Mouse (Mus musculus) left cerebral cortex, postnatal 36 days (tissue): Measurements from ENCODE around the gene Zbtb44. TPM values are rescaled to one million over a fixed set of nuclear protein-coding genes. Genes with fewer than 3 reads are reported as not detected.
A peak's percentile ranks its signal among the peaks of the same experiment; 100 is the strongest.
"Not testable (repeated sequence)": the region's sequence is repeated elsewhere in the genome, so short reads cannot be mapped to it uniquely, and the experiment has no call there.

Experiments
- DNase-seq, 2 experiments: peaks; one replicate each; pipeline ENCODE4 v3.0.0; 2021 to 2022; ENCODE audit warnings: low spot score in 2 of 2, mixed read lengths in 1 of 2
- intact Hi-C: fragments of 180-260 bp; cut with DNase I; formaldehyde crosslinking; loops from one replicate; pipeline ENCODE4 v1.15.1; 2025
- total RNA-seq, 2 experiments: library from RNA; stranded (reverse); gene quantifications; 2 replicates each; pipeline ENCODE4 v1.2.3; 2021

The Zbtb44 gene
- total RNA-seq, 2 experiments from 2014 or later, result 37.2 to 43.6 TPM

DNA sequence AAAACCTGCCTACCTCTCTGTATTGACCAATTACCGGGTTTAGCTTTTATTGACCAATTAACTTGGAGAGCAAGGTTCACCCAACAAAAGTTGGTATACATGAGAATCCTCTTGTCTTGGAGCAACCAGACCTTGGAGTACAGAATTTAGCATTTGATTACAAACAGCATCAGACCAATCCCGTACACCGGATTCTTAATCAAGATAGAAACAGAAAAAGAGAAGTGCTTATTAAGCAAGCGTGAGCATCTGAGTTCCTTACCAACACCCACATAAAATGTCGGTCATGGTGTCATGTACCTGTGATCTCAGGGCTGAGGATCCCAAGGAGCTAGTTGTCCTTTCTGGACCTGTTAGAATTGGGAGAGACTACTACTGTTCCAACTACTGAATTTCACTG is 19.8 kb downstream of the Zbtb44 start:
- intact Hi-C loops, result no loop called here
- DNase-seq, result no peak

DNA sequence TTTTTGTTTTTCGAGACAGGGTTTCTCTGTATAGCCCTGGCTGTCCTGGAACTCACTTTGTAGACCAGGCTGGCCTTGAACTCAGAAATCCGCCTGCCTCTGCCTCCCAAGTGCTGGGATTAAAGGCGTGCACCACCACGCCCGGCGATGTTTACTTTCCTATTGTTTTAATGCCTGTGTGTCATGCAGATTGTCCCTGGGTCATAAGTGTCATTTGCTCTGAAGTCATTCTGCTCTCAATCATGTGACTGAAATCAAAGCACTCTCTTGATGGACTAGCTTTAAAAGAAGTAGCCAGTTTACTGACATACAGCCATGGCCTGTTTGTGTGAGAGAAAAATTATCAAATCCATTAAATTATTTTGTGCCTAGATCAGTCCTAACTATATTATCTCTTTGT is 21.1 kb downstream of the Zbtb44 start:
- intact Hi-C loops, result not testable (repeated sequence)

DNA sequence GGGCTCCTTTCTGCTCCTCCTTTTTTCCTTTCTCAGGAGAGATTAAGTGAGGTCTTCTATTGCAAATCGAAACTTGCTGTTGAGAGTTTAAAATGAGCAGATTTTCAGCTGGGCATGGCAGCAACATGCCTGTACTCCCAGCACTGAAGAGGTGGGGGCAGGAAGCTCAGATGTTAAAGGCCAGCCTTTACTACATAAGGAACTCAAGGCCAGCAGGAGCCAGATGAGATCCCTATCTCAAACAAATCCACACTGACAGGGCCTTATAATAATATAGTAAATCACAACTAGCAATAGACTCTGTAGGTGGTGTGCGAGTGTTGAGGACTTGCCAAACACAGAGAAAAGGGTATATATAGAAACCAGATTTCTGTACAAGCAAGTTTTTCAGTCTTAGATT is 28.3 kb downstream of the Zbtb44 start:
- DNase-seq, result no peak
- intact Hi-C loops, result no loop called here

More for the DNA sequence above, 21.1 kb downstream of the Zbtb44 start:
- DNase-seq, result not testable (repeated sequence)

DNA sequence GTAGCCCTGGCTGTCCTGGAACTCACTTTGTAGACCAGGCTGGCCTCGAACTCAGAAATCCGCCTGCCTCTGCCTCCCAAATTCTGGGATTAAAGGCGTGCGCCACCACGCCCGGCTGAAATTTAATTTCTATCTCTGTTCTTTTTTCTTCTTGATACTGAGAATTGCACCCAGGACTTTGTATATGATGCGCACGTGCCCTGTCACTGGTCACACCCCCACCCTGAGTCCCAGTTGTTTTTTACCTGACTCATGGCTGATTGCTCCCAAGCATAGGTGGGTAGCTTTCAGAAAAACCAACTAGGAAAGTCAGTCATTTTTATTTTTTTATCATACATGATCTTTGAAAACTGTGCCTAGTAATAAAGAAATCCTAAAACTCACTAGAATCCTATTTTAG is 40.3 kb downstream of the Zbtb44 start:
- intact Hi-C loops, result no loop called here
- DNase-seq, result no peak

DNA sequence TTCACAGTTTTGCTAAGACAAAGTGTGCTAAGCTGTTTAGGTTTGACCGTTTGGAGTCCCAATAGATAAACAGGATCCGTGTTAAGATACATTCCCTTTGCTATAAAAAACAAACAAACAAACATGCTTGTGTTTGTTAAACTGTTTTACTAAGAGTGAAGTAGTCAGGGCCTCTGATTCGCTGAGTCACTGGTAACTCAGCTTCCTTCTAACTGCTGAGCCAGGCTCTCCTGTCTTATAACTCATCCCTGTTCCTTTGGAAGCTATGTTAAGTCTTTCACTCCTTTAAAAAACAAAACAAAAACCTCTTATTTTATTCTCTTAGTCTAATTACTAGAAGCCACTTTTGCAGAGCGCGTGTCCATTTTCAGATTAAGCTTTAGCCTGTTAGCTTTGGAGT is 41.8 kb downstream of the Zbtb44 start:
- intact Hi-C loops, result no loop called here
- no peak for DNase-seq

DNA sequence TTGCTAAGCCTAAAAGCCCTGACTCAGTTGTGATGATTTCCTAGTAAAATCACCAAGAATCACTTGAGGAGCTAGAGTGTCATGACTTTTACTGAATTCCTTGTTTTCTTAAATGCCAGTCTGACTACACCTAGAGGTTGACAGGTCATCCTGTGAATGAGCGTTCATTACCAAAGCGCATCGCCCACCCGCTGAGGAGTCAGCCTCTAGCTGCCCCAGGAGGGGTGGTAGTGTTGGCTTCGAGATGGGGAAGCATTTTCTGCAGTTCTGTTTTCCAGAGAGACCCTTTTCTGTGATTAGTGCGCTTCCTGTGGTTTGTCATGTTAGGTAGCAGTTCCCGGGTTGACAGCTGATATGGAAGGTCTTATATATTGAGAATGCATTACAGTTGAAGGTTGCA is 43.4 kb downstream of the Zbtb44 start:
- intact Hi-C loops, result no loop called here
- DNase-seq, result no peak

DNA sequence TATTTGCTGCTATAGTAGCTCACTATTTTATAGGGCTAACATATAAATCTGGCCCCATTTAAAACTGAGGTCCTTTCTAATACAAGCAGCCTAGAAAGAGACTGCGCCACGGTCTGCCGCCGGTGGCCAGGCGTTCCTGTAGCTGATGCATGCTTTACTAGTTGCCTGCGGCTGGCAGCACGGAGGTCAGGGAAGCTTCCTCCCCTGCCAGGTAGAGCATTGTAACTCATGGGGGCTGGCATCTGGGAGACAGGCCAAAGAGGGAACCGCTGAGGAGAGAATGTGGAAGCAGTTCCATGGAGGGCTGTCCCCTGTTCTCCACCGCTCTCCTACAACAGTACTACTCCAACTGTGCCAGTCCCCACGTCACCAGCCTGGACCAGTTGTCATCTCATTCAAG is 44.4 kb downstream of the Zbtb44 start:
- intact Hi-C loops, result no loop called here
- DNase-seq, result no peak

DNA sequence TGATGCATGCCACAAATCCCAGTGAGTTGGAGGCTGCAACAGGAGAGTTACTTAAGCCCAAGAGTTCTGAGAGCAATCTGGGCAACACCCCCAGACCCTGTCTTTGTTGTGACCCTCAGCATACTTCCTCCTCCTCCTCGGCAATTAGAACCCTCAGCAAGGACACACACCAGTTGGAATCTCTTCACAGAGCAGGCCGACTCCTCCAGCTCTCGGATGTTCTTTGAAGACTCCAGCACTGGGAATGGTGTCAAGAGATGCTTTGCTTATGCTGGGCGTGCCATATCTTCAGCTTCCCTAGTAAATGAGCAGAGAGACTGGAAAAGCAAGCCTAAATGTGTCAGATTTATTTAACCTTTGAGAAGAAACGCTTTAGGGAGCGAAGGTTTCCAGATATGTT is 50.3 kb downstream of the Zbtb44 start:
- no peak for DNase-seq
- intact Hi-C loops, result no loop called here

DNA sequence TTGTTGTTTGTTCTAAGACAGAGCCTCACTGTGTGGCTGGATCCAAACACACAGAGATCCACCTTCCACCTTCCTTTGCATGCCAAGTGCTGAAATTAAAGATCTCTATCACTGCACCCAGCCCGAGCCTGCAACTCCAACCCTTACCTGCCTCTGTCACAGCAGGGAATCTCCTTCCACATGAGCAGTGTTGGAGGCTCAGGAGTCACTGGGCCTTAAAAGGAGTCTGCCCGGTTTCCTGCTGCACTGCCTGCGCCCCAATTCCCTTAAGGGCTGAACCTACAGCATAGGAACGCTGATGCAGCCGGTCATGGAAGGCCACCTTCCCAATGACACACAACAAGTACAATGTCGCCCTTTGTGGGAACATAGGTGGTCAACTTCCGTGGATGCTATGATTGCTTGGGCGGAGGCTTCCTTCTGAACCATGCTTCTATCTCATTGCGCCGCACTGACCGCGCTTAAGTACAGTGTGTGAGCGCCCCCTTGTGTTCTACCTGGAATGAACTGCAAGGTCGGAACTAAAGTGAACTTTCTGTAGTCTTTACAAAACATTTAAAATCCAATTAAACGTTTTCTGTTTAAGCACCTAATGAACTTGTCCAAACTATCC is 51.7 kb downstream of the Zbtb44 start:
- intact Hi-C loops, result loop anchor here (2.0 kb wide), 1 partner anchor 139 kb away; the partner anchor contains the start of gene Adamts8
- peak; percentile 71 to 76 for DNase-seq

DNA sequence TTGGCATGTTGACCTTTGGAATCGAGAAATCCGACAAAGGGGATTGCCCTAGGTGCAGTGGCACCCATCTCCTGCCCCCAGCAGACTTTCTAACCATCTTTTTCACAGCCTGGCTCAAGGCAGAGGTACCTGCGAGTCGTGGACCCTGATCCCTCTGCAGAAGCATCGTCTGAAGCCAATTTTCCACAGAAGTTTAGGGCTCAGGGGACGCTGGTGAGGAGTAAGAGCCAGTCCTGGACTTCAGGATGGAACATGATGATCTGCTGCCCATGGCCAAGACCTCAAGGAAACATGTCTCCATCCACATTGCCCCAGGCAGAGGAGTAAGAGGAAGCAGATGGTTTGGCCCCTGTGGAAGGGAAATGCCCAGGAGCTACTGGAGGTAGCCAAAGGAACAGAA is 52.3 kb downstream of the Zbtb44 start:
- DNase-seq, result no peak
- intact Hi-C loops, result loop anchor here (2.0 kb wide), 1 partner anchor 140 kb away; the partner anchor contains the start of gene Adamts8

DNA sequence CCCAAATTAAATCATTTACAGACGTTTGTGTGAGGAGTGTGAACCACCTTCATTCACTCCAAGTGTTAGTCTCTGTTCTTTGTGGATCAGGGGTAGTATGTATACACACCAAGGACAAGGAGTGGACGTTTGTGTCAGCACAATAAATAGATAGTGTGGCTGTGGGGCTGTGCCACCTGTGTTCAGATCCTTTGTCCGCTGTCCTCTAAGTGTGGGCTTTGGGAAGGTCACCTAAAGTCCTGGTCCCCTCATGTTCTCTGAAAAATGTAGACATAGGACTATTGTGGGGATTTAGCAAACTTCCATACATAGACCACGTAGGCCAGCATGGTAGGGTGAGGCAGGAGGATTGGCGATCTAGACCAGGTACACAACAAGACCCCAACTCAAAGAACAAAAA is 55.1 kb downstream of the Zbtb44 start:
- intact Hi-C loops, result loop anchor here (5.0 kb wide), 1 partner anchor 643 kb away; no protein-coding TSS in a partner anchor
- no peak for DNase-seq

DNA sequence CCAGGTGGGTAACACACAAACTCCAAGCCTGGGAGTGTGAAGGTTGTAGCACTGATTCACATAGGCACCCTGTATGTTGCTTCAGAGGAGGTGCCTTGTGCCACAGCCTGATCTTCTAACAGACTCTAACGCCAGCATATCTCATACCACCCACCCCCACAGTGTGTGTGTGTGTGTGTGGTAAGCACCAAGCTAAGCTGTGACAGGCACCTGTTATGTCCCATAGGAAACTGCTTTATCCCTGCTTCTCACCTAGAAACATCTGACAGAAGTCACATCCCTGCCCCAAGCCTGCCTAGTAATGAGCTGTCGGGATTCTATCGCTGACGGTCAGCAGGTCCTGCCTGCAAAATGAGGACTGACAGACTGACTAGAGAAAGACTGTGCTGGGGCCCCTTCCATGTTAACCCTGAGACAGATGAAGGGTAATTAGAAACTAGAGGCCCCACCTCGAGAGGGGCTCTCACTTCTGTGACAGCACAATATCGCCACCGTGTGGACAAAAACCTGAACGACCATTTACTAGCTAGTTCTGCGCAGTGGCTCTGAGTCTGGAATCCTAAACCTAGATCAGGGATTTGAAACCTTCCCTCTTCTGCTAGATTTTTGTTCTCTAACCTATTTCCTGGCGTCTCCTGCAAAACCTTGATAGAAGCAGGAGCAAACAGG is 55.8 kb downstream of the Zbtb44 start:
- intact Hi-C loops, result loop anchor here (5.0 kb wide), 1 partner anchor 644 kb away; no protein-coding TSS in a partner anchor
- peak; percentile 55 to 59 for DNase-seq

DNA sequence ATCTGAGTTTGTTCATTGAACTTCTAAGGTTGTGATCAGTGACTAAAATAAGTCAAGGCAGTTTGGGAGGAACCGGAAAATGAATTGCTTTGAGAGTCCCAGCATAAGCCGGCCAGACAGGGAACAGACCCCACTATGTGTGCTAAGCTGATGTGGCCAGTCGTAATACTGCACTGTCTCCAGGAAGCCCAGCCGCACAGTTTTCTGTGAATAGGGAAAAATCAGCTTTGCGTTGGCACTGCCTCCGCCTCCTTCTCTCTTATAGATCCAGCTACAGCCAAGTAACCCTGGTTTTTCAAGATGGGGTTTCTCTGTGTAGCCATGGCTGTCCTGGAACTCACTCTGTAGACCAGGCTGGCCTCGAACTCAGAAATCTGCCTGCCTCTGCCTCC is 56.3 kb downstream of the Zbtb44 start:
- intact Hi-C loops, result loop anchor here (5.0 kb wide), 1 partner anchor 644 kb away; no protein-coding TSS in a partner anchor

DNA sequence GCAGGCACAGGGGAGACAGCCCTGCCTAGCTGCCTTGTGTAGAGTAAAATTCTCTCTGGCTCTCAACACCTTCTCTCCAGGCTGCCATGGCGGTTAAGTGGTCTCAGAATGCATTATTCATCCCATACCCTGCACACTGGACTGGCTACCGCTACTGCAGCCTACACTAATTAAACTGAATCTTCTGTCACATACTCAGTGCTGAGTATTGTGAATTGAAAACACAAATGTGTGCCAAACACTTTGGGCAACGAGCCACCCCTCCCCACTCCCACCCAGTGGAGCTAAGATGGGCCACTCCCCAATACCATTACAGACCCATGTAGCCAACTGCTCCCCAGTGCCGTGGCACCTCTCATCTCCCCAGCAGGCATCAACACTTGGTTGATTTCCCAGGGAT is 57.0 kb downstream of the Zbtb44 start:
- intact Hi-C loops, result loop anchor here (5.0 kb wide), 1 partner anchor 645 kb away; no protein-coding TSS in a partner anchor
- DNase-seq, result no peak

More for the DNA sequence above, 56.3 kb downstream of the Zbtb44 start:
- no peak for DNase-seq

DNA sequence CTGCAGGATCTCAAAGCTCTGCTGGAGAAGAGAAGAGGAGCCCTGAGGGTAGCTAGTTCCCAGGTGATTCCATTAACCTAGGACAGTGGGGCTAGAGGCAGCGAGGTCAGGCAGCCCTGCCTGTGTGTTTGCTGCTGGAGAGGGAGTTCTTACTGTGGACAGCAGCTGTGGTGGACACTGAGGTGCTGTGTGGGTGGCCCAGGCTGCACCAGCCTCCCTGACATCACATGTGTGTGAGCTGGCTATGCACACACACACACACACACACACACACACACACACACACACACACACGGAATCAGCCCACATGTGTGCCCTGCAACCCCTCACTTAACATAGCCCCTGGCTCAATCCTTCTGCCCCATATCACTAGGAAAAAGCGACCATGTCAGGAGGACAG is 57.7 kb downstream of the Zbtb44 start:
- intact Hi-C loops, result loop anchor here (2.0 to 5.0 kb wide), 2 partner anchors 607 to 646 kb away; no protein-coding TSS in a partner anchor
- no peak for DNase-seq

DNA sequence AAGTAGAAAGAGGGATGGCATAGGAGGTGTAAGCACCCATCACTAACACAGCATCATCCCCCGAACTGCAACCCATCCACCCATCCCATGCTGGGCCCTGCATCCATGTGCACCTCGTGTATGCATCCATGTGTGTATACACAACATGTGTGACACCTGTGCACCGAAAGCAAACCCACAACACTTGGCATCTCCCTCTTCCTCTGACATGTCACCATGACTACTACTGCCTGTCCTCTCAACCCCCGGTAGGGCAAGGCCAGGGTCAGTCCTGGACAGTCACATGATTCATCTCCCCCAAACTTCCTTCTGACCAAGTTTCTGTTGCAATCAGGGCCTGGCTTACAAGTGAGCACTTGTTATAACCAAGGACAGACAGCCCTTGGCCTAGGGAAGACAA is 58.4 kb downstream of the Zbtb44 start:
- intact Hi-C loops, result loop anchor here (2.0 to 5.0 kb wide), 2 partner anchors 608 to 647 kb away; no protein-coding TSS in a partner anchor
- DNase-seq, result no peak

DNA sequence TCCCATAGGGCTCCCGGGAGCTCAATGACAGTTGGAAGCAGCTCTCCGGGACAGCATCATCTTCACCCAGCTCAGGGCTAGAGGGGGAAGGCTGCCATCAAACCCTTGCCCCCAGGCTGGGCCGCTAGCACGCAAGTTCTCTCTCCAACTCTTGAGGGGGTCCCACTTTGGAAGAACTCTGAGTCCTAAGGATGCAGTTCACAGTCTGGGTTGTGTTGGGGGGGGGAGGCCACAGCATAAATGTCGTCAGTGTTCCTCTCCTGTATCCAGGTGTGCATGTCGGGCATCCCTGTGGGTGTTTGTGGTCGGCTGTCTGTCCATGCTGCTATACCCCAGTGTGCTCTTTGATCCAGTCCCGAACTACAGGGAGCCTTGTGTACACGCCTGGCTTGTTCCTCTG is 59.1 kb downstream of the Zbtb44 start:
- intact Hi-C loops, result loop anchor here (2.0 to 5.0 kb wide), 2 partner anchors 609 to 647 kb away; no protein-coding TSS in a partner anchor
- no peak for DNase-seq

DNA sequence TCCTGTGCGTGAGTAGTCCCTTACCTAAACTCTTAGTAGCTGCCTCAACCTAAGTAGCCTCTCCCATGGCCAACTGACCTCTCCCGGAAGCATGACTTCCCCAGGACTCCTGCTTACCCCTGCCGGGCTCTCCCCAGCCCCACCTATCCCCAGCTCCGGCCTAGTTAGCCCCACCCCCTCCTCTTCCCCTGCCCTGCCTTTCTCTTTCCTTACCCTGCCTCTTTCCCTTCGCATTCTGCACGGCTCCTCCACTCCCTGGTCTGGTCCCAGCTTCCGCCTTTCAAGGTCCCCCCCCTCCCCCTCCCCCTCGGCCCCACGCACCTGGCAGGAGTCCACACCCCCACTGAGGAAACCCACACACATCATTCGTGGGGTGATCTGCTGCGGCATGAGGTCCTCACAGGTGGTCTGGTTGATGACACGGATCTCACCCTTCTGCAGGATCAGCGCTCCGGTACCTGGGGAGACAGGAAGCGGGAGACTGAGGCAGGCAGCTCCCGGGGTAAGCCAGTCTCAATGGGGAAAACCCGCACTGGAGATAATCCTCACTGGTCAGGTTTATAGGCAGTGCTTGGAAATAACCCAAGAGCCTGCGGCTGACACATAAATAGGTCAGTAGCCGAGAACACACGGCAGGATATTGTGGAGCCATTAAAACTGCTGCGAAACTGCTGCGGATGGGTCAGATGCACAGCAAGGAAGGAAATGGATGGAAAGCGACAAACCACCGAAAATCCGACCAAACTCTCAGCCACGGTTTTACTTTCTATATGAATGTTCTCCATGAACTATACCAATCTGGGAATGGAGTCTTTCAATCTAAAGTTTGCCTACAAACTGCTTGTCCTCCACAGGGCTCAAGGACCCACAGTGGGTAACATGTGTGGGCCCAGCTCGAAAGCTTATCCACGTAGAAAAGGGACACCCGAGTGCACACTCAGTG is 59.9 kb downstream of the Zbtb44 start:
- DNase-seq, result no peak
- intact Hi-C loops, result no loop called here

DNA sequence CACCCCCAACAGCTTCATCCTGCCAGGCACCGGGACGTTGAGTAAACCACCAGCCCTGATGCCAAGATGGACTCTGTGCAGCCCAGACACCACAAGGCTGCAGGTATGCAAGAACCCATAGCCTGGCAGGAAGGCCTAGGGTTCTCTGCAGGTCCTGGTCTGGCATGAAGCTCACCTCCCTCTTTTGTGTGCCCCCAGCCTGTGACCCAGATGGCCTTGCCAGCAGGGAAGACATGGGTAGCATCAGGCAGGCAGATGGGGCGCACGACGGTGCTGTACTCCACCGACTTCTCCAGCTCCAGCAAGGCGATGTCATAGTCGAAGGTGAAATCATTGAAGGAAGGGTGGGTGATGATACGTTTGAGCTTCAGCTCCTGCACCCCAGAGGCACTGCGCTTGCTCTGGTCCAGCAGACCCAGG is 60.7 kb downstream of the Zbtb44 start:
- intact Hi-C loops, result no loop called here
- DNase-seq, result no peak
